Mouse (Mus musculus) hindbrain, embryonic 14.5 days (tissue): Measurements from ENCODE around the gene Gm11236. TPM values are rescaled to one million over a fixed set of nuclear protein-coding genes. Genes with fewer than 3 reads are reported as not detected.
"Not testable (repeated sequence)": the region's sequence is repeated elsewhere in the genome, so short reads cannot be mapped to it uniquely, and the experiment has no call there.

Source experiments
- ATAC-seq: fragments of 200-750 bp; cut with Nextera tagmentation; 2 replicates; pipeline ENCODE4 v1.8.0; 2017; ENCODE audit warnings: moderate number of reproducible peaks, mild to moderate bottlenecking, moderate TSS enrichment, moderate library complexity; ENCODE audit not compliant: low FRiP score
- DNase-seq: peaks from one replicate; pipeline ENCODE4 v3.0.0-alpha.2; 2015; ENCODE audit warnings: low spot score
- H3K27ac ChIP-seq: fragments of 300-500 bp; sonication (generic); 2 replicates; pipeline ENCODE4 v1.5.1; 2014; ENCODE audit warnings: mild to moderate bottlenecking, moderate library complexity
- H3K27me3 ChIP-seq: fragments of 300-500 bp; sonication (generic); 2 replicates; pipeline ENCODE4 v1.6.1; 2014; ENCODE audit warnings: mild to moderate bottlenecking, low read length, mixed read lengths; ENCODE audit not compliant: control insufficient read depth, insufficient read depth
- H3K36me3 ChIP-seq: fragments of 300-500 bp; sonication (generic); replicated peaks from 2 replicates; pipeline ENCODE4 v1.6.1; 2014; ENCODE audit not compliant: control insufficient read depth, insufficient read depth
- H3K4me1 ChIP-seq: fragments of 300-500 bp; sonication (generic); replicated peaks from 2 replicates; pipeline ENCODE4 v1.6.1; 2014; ENCODE audit warnings: antibody characterized with exemption, low read length, mixed read lengths; ENCODE audit not compliant: control insufficient read depth, insufficient read depth
- H3K4me2 ChIP-seq: fragments of 300-500 bp; sonication (generic); replicated peaks from 2 replicates; pipeline ENCODE4 v1.6.1; 2014; ENCODE audit warnings: mild to moderate bottlenecking, moderate library complexity
- H3K4me3 ChIP-seq: fragments of 300-500 bp; sonication (generic); replicated peaks from 2 replicates; pipeline ENCODE4 v1.5.1; 2014; ENCODE audit warnings: mild to moderate bottlenecking, low read length
- H3K9ac ChIP-seq: fragments of 300-500 bp; sonication (generic); 2 replicates; pipeline ENCODE4 v1.6.1; 2014
- H3K9me3 ChIP-seq: fragments of 300-500 bp; sonication (generic); 2 replicates; pipeline ENCODE4 v1.6.1; 2016; ENCODE audit warnings: low read length; ENCODE audit not compliant: control insufficient read depth
- WGBS: fragments of 180-500 bp; shearing (Covaris S2); extraction: QIAGEN DNeasy Blood & Tissue Kit; methylation state at CpG from one replicate; pipeline ENCODE4 v1.1.7; 2014; 5-methylcytosine and 5-hydroxymethylcytosine counted together
- polyA plus RNA-seq: library from polyadenylated mRNA; unstranded; fragments of >200 nt; fragmentation: Nextera tagmentation; extraction: Ambion mirVana; gene quantifications from 2 replicates; pipeline ENCODE4 v1.2.1, GENCODE M21; 2014

Gene Gm11236
- not detected in 2 replicates for polyA plus RNA-seq

DNA sequence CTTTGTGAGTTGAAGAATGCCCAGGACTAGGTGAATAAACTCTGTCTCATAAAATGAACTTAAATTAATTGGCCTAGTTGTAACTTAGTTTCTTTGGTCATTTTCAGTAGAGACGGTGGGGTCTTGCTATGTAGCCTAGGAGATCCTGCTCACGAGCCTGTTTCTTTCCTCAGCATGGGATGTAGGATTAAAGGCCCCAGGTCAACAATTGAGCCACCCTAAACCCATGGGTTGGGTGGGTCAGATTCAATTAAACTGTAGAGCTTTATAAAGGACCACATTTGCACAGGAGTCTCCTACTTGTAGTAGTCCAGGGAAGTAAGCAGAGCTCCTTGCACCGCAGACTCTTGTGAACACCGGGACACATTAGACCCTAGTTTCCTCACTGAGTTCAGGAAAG, at the start of gene Gm11236:
Gene Gm11236 (plus strand): TSS at position 301 of the 400 bp plus-strand sequence.
- ATAC-seq, H3K27me3 ChIP-seq, H3K9me3 ChIP-seq, H3K9ac ChIP-seq, H3K4me1 ChIP-seq, H3K27ac ChIP-seq, H3K4me2 ChIP-seq, DNase-seq, H3K4me3 ChIP-seq, H3K36me3 ChIP-seq: not testable (repeated sequence)
- WGBS, result no CpG with 5 or more reads among the region's 4 CpGs

GRCm38 (mm10) chr4:73599248-73599647, 38.7 kb upstream of the Gm11236 start:
- Histone ChIP-seq H3K27me3 (no peaks in the 10 kb centered on the region), H3K4me3 (no peak overlapping the region), H3K4me1 (no peaks in the 10 kb centered on the region), H3K4me2 (no peak overlapping the region), H3K9me3 (no peaks in the 10 kb centered on the region), H3K27ac (no peak overlapping the region), H3K36me3 (no peaks in the 10 kb centered on the region), H3K9ac (no peak overlapping the region)
- WGBS, result 6% methylated on average over 3 of the region's 3 CpGs
- DNase-seq (peak; percentile 89), ATAC-seq (peak; percentile 74; the same call in 1 of the 2 replicates)

- not testable (repeated sequence) for H3K36me3 ChIP-seq, H3K4me1 ChIP-seq, H3K4me2 ChIP-seq, H3K9ac ChIP-seq, DNase-seq, H3K27ac ChIP-seq, H3K4me3 ChIP-seq, ATAC-seq, H3K9me3 ChIP-seq, H3K27me3 ChIP-seq
- no CpG with 5 or more reads among the region's 3 CpGs for WGBS
These were observed 30.3 kb upstream of the Gm11236 start, which contains the start of gene Gm11238 for GRCm38 (mm10) chr4:73607581-73607980. TSS of gene Gm11238 (plus strand) at chr4:73607881.

GRCm38 (mm10) chr4:73622684-73623083, 15.2 kb upstream of the Gm11236 start, which contains the start of gene Gm11237:
TSS of gene Gm11237 (plus strand) at chr4:73622984.
- H3K4me2 ChIP-seq, H3K27ac ChIP-seq, H3K4me1 ChIP-seq, H3K36me3 ChIP-seq, DNase-seq, H3K9me3 ChIP-seq, H3K9ac ChIP-seq, H3K27me3 ChIP-seq, H3K4me3 ChIP-seq, ATAC-seq: not testable (repeated sequence)
- WGBS, result no CpG with 5 or more reads among the region's 3 CpGs

- H3K9me3 ChIP-seq, H3K27me3 ChIP-seq, H3K9ac ChIP-seq, H3K4me2 ChIP-seq, H3K27ac ChIP-seq, H3K4me3 ChIP-seq, H3K4me1 ChIP-seq, DNase-seq, H3K36me3 ChIP-seq, ATAC-seq: not testable (repeated sequence)
- WGBS, result 87% methylated on average over 4 of the region's 4 CpGs
These were observed 23.9 kb downstream of the Gm11236 start for GRCm38 (mm10) chr4:73661864-73662263.

DNA sequence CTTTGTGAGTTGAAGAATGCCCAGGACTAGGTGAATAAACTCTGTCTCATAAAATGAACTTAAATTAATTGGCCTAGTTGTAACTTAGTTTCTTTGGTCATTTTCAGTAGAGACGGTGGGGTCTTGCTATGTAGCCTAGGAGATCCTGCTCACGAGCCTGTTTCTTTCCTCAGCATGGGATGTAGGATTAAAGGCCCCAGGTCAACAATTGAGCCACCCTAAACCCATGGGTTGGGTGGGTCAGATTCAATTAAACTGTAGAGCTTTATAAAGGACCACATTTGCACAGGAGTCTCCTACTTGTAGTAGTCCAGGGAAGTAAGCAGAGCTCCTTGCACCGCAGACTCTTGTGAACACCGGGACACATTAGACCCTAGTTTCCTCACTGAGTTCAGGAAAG, 30.1 kb downstream of the Gm11236 start, which contains the start of gene Gm11239:
Gene Gm11239 (plus strand): TSS at position 301 of the 400 bp plus-strand sequence.
- not testable (repeated sequence) for H3K36me3 ChIP-seq, H3K9me3 ChIP-seq, H3K27ac ChIP-seq, H3K4me2 ChIP-seq, ATAC-seq, H3K4me1 ChIP-seq, DNase-seq, H3K4me3 ChIP-seq, H3K27me3 ChIP-seq, H3K9ac ChIP-seq
- WGBS, result no CpG with 5 or more reads among the region's 4 CpGs

DNA sequence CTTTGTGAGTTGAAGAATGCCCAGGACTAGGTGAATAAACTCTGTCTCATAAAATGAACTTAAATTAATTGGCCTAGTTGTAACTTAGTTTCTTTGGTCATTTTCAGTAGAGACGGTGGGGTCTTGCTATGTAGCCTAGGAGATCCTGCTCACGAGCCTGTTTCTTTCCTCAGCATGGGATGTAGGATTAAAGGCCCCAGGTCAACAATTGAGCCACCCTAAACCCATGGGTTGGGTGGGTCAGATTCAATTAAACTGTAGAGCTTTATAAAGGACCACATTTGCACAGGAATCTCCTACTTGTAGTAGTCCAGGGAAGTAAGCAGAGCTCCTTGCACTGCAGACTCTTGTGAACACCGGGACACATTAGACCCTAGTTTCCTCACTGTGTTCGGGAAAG, 45.3 kb downstream of the Gm11236 start, which contains the start of gene Gm428:
Gene Gm428 (plus strand): TSS at position 301 of the 400 bp plus-strand sequence.
- H3K36me3 ChIP-seq, ATAC-seq, H3K27ac ChIP-seq, H3K4me1 ChIP-seq, H3K4me2 ChIP-seq, DNase-seq, H3K9ac ChIP-seq, H3K9me3 ChIP-seq, H3K4me3 ChIP-seq, H3K27me3 ChIP-seq: not testable (repeated sequence)
- WGBS, result no CpG with 5 or more reads among the region's 4 CpGs

Other genes with a start within 250 kb of the Gm11236 start
- not detected in 2 replicates for gene Gm11487, start 233.0 kb upstream of the Gm11236 start, polyA plus RNA-seq
- gene Gm11238, start 30.2 kb upstream of the Gm11236 start, polyA plus RNA-seq, result not detected in 2 replicates
- not detected in 2 replicates for gene Gm11237, start 15.1 kb upstream of the Gm11236 start, polyA plus RNA-seq
- not detected in 2 replicates for gene Gm11239, start 30.2 kb downstream of the Gm11236 start, polyA plus RNA-seq
- not detected in 2 replicates for gene Gm428, start 45.4 kb downstream of the Gm11236 start, polyA plus RNA-seq
- 0.66 and 0.81 TPM in 2 replicates for gene Rasef, start 152.9 kb downstream of the Gm11236 start, polyA plus RNA-seq
- gene Gm11758, start 238.1 kb downstream of the Gm11236 start, polyA plus RNA-seq, result not detected in 2 replicates